Mouse (Mus musculus): ENCODE data around the gene Ankrd40. TPM values are rescaled to one million over a fixed set of nuclear protein-coding genes. Genes with fewer than 3 reads are reported as not detected.
A peak's percentile ranks its signal among the peaks of the same experiment; 100 is the strongest.

Ankrd40 gene
- total RNA-seq, 1 experiment from 2014 or later, result 70.8 TPM

- no peak for ATAC-seq (replicated peaks in 1 of 2; ENCODE audit: insufficient read depth in 1 of 2, low FRiP score in 2 of 2, low TSS enrichment in 1 of 2, low read depth in 1 of 2, poor library complexity in 2 of 2, severe bottlenecking in 2 of 2)
Measured at GRCm38 (mm10) chr11:94379061-94379460, 51.3 kb downstream of the Ankrd40 start.

- no peak for ATAC-seq (replicated peaks in 1 of 2; ENCODE audit: insufficient read depth in 1 of 2, low FRiP score in 2 of 2, low TSS enrichment in 1 of 2, low read depth in 1 of 2, poor library complexity in 2 of 2, severe bottlenecking in 2 of 2)
Measured at GRCm38 (mm10) chr11:94379736-94380135, 51.9 kb downstream of the Ankrd40 start.

- peak; percentile 77 to 85 for ATAC-seq (replicated peaks in 1 of 2; ENCODE audit: insufficient read depth in 1 of 2, low FRiP score in 2 of 2, low TSS enrichment in 1 of 2, low read depth in 1 of 2, poor library complexity in 2 of 2, severe bottlenecking in 2 of 2)
Measured at GRCm38 (mm10) chr11:94385977-94386771, 58.4 kb downstream of the Ankrd40 start.

GRCm38 (mm10) chr11:94387756-94388155 lies 60.0 kb downstream of the Ankrd40 start:
- ATAC-seq (replicated peaks in 1 of 2; ENCODE audit: insufficient read depth in 1 of 2, low FRiP score in 2 of 2, low TSS enrichment in 1 of 2, low read depth in 1 of 2, poor library complexity in 2 of 2, severe bottlenecking in 2 of 2), result no peak

- no peak for ATAC-seq (replicated peaks in 1 of 2; ENCODE audit: insufficient read depth in 1 of 2, low FRiP score in 2 of 2, low TSS enrichment in 1 of 2, low read depth in 1 of 2, poor library complexity in 2 of 2, severe bottlenecking in 2 of 2)
Measured at GRCm38 (mm10) chr11:94389021-94389420, 61.2 kb downstream of the Ankrd40 start.

GRCm38 (mm10) chr11:94389724-94390396 lies 62.1 kb downstream of the Ankrd40 start:
- no peak for ATAC-seq (replicated peaks in 1 of 2; ENCODE audit: insufficient read depth in 1 of 2, low FRiP score in 2 of 2, low TSS enrichment in 1 of 2, low read depth in 1 of 2, poor library complexity in 2 of 2, severe bottlenecking in 2 of 2)

- no peak for ATAC-seq (replicated peaks in 1 of 2; ENCODE audit: insufficient read depth in 1 of 2, low FRiP score in 2 of 2, low TSS enrichment in 1 of 2, low read depth in 1 of 2, poor library complexity in 2 of 2, severe bottlenecking in 2 of 2)
Measured at GRCm38 (mm10) chr11:94390825-94391224, 63.0 kb downstream of the Ankrd40 start.

Other genes with a start within 250 kb of the Ankrd40 start
- gene Tob1, start 116.5 kb upstream of the Ankrd40 start, total RNA-seq (2017), result 17.1 and 22.6 TPM in 2 replicates
- gene Wfikkn2, start 82.0 kb upstream of the Ankrd40 start, total RNA-seq (2017), result 0.30 and 0.50 TPM in 2 replicates
- 0.94 TPM in 1 of 2 replicates, not detected in the other for gene Gm21885, start 46.1 kb upstream of the Ankrd40 start, total RNA-seq (2017)
- gene Luc7l3, start 6.0 kb upstream of the Ankrd40 start, total RNA-seq (2017), result 297 and 467 TPM in 2 replicates
- gene Abcc3, start 65.0 kb downstream of the Ankrd40 start, total RNA-seq (2017), result 2.6 and 3.8 TPM in 2 replicates
- not detected in 2 replicates for gene Cacna1g, start 146.2 kb downstream of the Ankrd40 start, total RNA-seq (2017)
- not detected in 2 replicates for gene Spata20, start 158.2 kb downstream of the Ankrd40 start, total RNA-seq (2017)
- 0.06 and 0.20 TPM in 2 replicates for gene Epn3, start 172.0 kb downstream of the Ankrd40 start, total RNA-seq (2017)
- gene Mycbpap, start 193.7 kb downstream of the Ankrd40 start, total RNA-seq (2017), result 0.74 and 1.8 TPM in 2 replicates
- gene Rsad1, start 221.3 kb downstream of the Ankrd40 start, total RNA-seq (2017), result 10.8 and 12.8 TPM in 2 replicates
- gene Chad, start 237.0 kb downstream of the Ankrd40 start, total RNA-seq (2017), result 0.40 and 0.44 TPM in 2 replicates